In genomic region chr3:105665105-105665765, GRCm38 (mm10) we compare ENCODE assay signal across 24 mouse cellular contexts. TPM values are rescaled to one million over a fixed set of nuclear protein-coding genes. Genes with fewer than 3 reads are reported as not detected.
"Had no signal": no experiment of that assay in that cellular context is flagged by ENCODE, and none has a peak within 500 bp of the region (broad histone marks: within the 10 kb centered on the region; RNA-seq: fewer than 3 reads in every experiment).

No protein-coding gene starts in this region.

- H3K27me3 ChIP-seq: kidney, embryonic 15.5 days; limb, embryonic 12.5 days; midbrain, embryonic 12.5 days; midbrain, embryonic 15.5 days; neural tube, embryonic 13.5 days had no signal

- DNase-seq: kidney, adult 18-20 months; kidney, postnatal 10 days; kidney, postnatal 36 days; layer of hippocampus, postnatal 36 days; left cerebral cortex, postnatal 4 days; lung, adult 2 months; lung, postnatal 14 days; retina, postnatal 1 day; right cerebral cortex, postnatal 25 days; spleen, adult 18-20 months; thymus, adult 18-20 months; thymus, postnatal 36 days had no signal

- H3K4me3 ChIP-seq: kidney, embryonic 15.5 days; limb, embryonic 12.5 days; limb, embryonic 15.5 days; megakaryocyte, embryonic 14.5 days; midbrain, embryonic 12.5 days; midbrain, embryonic 15.5 days; myocyte; neural tube, embryonic 13.5 days had no signal

- H3K9me3 ChIP-seq: kidney, embryonic 15.5 days; limb, embryonic 12.5 days; limb, embryonic 15.5 days; megakaryocyte, embryonic 14.5 days; midbrain, embryonic 12.5 days; midbrain, embryonic 15.5 days; neural tube, embryonic 13.5 days had no signal

- ATAC-seq: inflammation-experienced regulatory T-cells, adult 6 months; intestine, embryonic 16.5 days; midbrain, embryonic 15.5 days had no signal

- H3K9ac ChIP-seq: kidney, embryonic 15.5 days; limb, embryonic 12.5 days; limb, embryonic 15.5 days; midbrain, embryonic 12.5 days; midbrain, embryonic 15.5 days; neural tube, embryonic 13.5 days had no signal

- H3K4me1 ChIP-seq: kidney, embryonic 15.5 days; limb, embryonic 12.5 days; limb, embryonic 15.5 days; midbrain, embryonic 12.5 days; midbrain, embryonic 15.5 days; neural tube, embryonic 13.5 days had no signal

- H3K4me2 ChIP-seq: kidney, embryonic 15.5 days; limb, embryonic 12.5 days; limb, embryonic 15.5 days; midbrain, embryonic 12.5 days; midbrain, embryonic 15.5 days; neural tube, embryonic 13.5 days had no signal

- H3K27ac ChIP-seq: kidney, embryonic 15.5 days; limb, embryonic 12.5 days; limb, embryonic 15.5 days; macrophage; midbrain, embryonic 12.5 days; midbrain, embryonic 15.5 days; neural tube, embryonic 13.5 days had no signal

- H3K36me3 ChIP-seq: kidney, embryonic 15.5 days; limb, embryonic 12.5 days; limb, embryonic 15.5 days; midbrain, embryonic 12.5 days; midbrain, embryonic 15.5 days; neural tube, embryonic 13.5 days had no signal

RNA-seq across cellular contexts. Expression of gene Inka2, which starts 39.2 kb away (rescaled TPM):
- total RNA-seq: monocyte, adult 5-6 weeks had no signal
